Mouse (Mus musculus) kidney, postnatal 0 days (tissue): ENCODE data around the gene Cyth3. TPM values are rescaled to one million over a fixed set of nuclear protein-coding genes. Genes with fewer than 3 reads are reported as not detected.

ENCODE experiments used
- ATAC-seq: fragments of 200-750 bp; cut with Nextera tagmentation; replicated peaks from 2 replicates; pipeline ENCODE4 v1.8.0; 2017; ENCODE audit warnings: low read depth, moderate number of reproducible peaks, moderate TSS enrichment, moderate library complexity; ENCODE audit not compliant: low FRiP score
- DNase-seq: peaks from one replicate; pipeline ENCODE4 v3.0.0-alpha.2; 2016; ENCODE audit warnings: low spot score
- H3K27ac ChIP-seq: fragments of 300-500 bp; sonication (generic); 2 replicates; pipeline ENCODE4 v1.5.1; 2014; ENCODE audit warnings: mild to moderate bottlenecking
- H3K27me3 ChIP-seq: fragments of 300-500 bp; sonication (generic); 2 replicates; pipeline ENCODE4 v1.6.1; 2014; ENCODE audit warnings: low read length, mixed read lengths; ENCODE audit not compliant: insufficient read depth
- H3K36me3 ChIP-seq: fragments of 300-500 bp; sonication (generic); 2 replicates; pipeline ENCODE4 v1.6.1; 2014; ENCODE audit warnings: low read length, mixed read lengths; ENCODE audit not compliant: insufficient read depth
- H3K4me1 ChIP-seq: fragments of 300-500 bp; sonication (generic); replicated peaks from 2 replicates; pipeline ENCODE4 v1.6.1; 2014; ENCODE audit warnings: antibody characterized with exemption, low read length, mixed read lengths; ENCODE audit not compliant: insufficient read depth
- H3K4me2 ChIP-seq: fragments of 300-500 bp; sonication (generic); 2 replicates; pipeline ENCODE4 v1.6.1; 2014; ENCODE audit warnings: mild to moderate bottlenecking, low read length, moderate library complexity, mixed read lengths
- H3K4me3 ChIP-seq: fragments of 300-500 bp; sonication (generic); replicated peaks from 2 replicates; pipeline ENCODE4 v1.5.1; 2014; ENCODE audit warnings: low read depth, low read length
- H3K9ac ChIP-seq: fragments of 300-500 bp; sonication (generic); 2 replicates; pipeline ENCODE4 v1.6.1; 2014; ENCODE audit warnings: low read depth, low read length
- H3K9me3 ChIP-seq: fragments of 300-500 bp; sonication (generic); replicated peaks from 2 replicates; pipeline ENCODE4 v1.6.1; 2016; ENCODE audit warnings: low read length, inconsistent platforms, mixed read lengths
- CTCF ChIP-seq: IDR thresholded peaks from 2 replicates; pipeline ENCODE4 v1.5.1; 2016; ENCODE audit warnings: antibody characterized with exemption, low read depth, mild to moderate bottlenecking, moderate library complexity
- WGBS: fragments of 180-500 bp; shearing (Covaris S2); extraction: QIAGEN DNeasy Blood & Tissue Kit; methylation state at CpG from one replicate; pipeline ENCODE4 v1.1.7; 2014; 5-methylcytosine and 5-hydroxymethylcytosine counted together
- polyA plus RNA-seq: library from polyadenylated mRNA; unstranded; fragments of >200 nt; fragmentation: Nextera tagmentation; extraction: Ambion mirVana; gene quantifications from 2 replicates; pipeline ENCODE4 v1.2.1, GENCODE M21; 2015

Gene Cyth3
- polyA plus RNA-seq, 1 experiment from 2014 or later, result 74.3 TPM

- DNase-seq (no peak), ATAC-seq (no peak)
- WGBS, result 53% methylated on average over 7 of the region's 7 CpGs
- Histone ChIP-seq H3K4me1 (peaks cover 58% of the 10 kb centered on the region), H3K27me3 (no peaks in the 10 kb centered on the region), H3K4me2 (peak overlapping the region; percentile 43; the same call in 1 of the 2 replicates), H3K27ac (peak overlapping the region; percentile 78), H3K4me3 (no peak overlapping the region), H3K9me3 (no peaks in the 10 kb centered on the region), H3K36me3 (no peaks in the 10 kb centered on the region), H3K9ac (no peak overlapping the region)
- no peak for TF ChIP-seq CTCF
These were observed 13.9 kb downstream of the Cyth3 start for GRCm38 (mm10) chr5:143636173-143636572.

GRCm38 (mm10) chr5:143637832-143638420 is 15.7 kb downstream of the Cyth3 start:
- Histone ChIP-seq H3K4me3 (no peak overlapping the region), H3K36me3 (no peaks in the 10 kb centered on the region), H3K9ac (0 out of 2 replicates have a peak overlapping the region, but pooled peaks have one; percentile 31), H3K4me2 (peak overlapping the region; percentile 35; the same call in 1 of the 2 replicates), H3K4me1 (peaks cover 54% of the 10 kb centered on the region), H3K27ac (peak overlapping the region; percentile 71), H3K9me3 (no peaks in the 10 kb centered on the region), H3K27me3 (no peaks in the 10 kb centered on the region)
- DNase-seq, result peak; percentile 84
- no peak for TF ChIP-seq CTCF
- WGBS, result 30% methylated on average over 11 of the region's 11 CpGs
- no peak for ATAC-seq

- H3K27me3 ChIP-seq, result no peaks in the 10 kb centered on the region
- DNase-seq (peak; percentile 76), ATAC-seq (no peak)
- peak overlapping the region; percentile 35 for H3K4me2 ChIP-seq
- peak overlapping the region; percentile 71 for H3K27ac ChIP-seq
- no peaks in the 10 kb centered on the region for H3K9me3 ChIP-seq
- TF ChIP-seq CTCF, result no peak
- 20% methylated on average over 7 of the region's 7 CpGs for WGBS
- H3K9ac ChIP-seq, result no peak overlapping the region
- H3K4me3 ChIP-seq, result no peak overlapping the region
- peaks cover 50% of the 10 kb centered on the region for H3K4me1 ChIP-seq
- no peaks in the 10 kb centered on the region for H3K36me3 ChIP-seq
These were observed 16.4 kb downstream of the Cyth3 start for GRCm38 (mm10) chr5:143638516-143639270.

GRCm38 (mm10) chr5:143639329-143639728 is 17.1 kb downstream of the Cyth3 start:
- peaks cover 45% of the 10 kb centered on the region for H3K4me1 ChIP-seq
- H3K27ac ChIP-seq, result no peak overlapping the region
- H3K9me3 ChIP-seq, result no peaks in the 10 kb centered on the region
- 89% methylated on average over 4 of the region's 4 CpGs for WGBS
- no peak overlapping the region for H3K4me3 ChIP-seq
- no peak for TF ChIP-seq CTCF
- H3K27me3 ChIP-seq, result no peaks in the 10 kb centered on the region
- H3K36me3 ChIP-seq, result no peaks in the 10 kb centered on the region
- ATAC-seq (no peak), DNase-seq (no peak)
- no peak overlapping the region for H3K9ac ChIP-seq
- no peak overlapping the region for H3K4me2 ChIP-seq

- no peak for ATAC-seq
- no peak for TF ChIP-seq CTCF
- no peak for DNase-seq
- Histone ChIP-seq H3K9ac (no peak overlapping the region), H3K4me2 (no peak overlapping the region), H3K4me1 (peaks cover 40% of the 10 kb centered on the region), H3K4me3 (no peak overlapping the region), H3K36me3 (no peaks in the 10 kb centered on the region), H3K27me3 (no peaks in the 10 kb centered on the region), H3K27ac (no peak overlapping the region), H3K9me3 (no peaks in the 10 kb centered on the region)
- 79% methylated on average over 7 of the region's 7 CpGs for WGBS
These were observed 17.6 kb downstream of the Cyth3 start for GRCm38 (mm10) chr5:143639810-143640209.

GRCm38 (mm10) chr5:143641503-143641902 is 19.3 kb downstream of the Cyth3 start:
- Histone ChIP-seq H3K4me3 (no peak overlapping the region), H3K4me1 (peaks cover 27% of the 10 kb centered on the region), H3K9ac (no peak overlapping the region), H3K36me3 (no peaks in the 10 kb centered on the region), H3K27ac (no peak overlapping the region), H3K4me2 (no peak overlapping the region), H3K27me3 (no peaks in the 10 kb centered on the region), H3K9me3 (no peaks in the 10 kb centered on the region)
- 85% methylated on average over 3 of the region's 3 CpGs for WGBS
- ATAC-seq, result no peak
- no peak for DNase-seq
- TF ChIP-seq CTCF, result no peak
